Mouse (Mus musculus): ENCODE data around the gene Fthl17c.
"Not testable (repeated sequence)": the region's sequence is repeated elsewhere in the genome, so short reads cannot be mapped to it uniquely, and the experiment has no call there.

The Fthl17c gene

DNA sequence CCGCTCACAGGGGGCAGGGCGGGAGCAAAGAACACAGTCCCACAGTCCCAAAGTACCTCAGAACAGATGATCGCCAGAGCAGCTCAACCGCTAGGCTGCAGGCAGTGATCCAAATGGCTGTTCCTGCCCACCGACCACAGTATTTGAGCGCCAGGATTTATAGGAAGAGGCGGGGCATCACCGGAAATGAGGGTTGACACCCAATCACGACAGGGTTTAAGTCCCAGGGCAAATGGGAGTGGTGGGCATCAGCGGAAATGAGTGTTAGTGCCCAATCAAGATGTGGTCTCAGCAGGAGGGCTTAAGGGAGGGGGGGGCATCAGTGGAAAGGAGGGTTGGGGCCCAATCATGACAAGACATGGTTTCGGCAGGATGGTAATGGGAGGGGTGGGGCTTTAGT lies at the start of gene Fthl17c:
Fthl17c (minus strand) TSS at position 101 of the 400 bp plus-strand sequence.
- not testable (repeated sequence) for DNase-seq

DNA sequence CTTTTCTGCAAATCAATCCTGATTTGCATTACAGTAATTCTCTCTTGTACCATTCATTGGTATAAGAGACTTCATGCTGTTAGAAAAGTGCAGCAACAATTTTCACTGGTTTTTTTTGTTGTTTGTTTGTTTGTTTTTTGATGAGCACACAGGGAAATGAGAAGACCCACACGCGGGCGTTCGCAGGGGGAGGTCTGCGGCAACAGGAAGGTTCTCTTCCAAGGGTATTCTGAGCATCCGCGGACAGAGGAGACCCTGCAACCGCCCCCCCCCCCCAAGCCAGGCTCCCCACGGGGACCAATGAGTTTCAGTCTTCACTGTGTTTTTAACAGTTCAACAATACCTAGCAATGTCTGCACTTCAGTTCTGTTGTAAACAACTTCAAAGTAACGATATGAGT lies 43.1 kb upstream of the Fthl17c start:
- no peak for DNase-seq

DNA sequence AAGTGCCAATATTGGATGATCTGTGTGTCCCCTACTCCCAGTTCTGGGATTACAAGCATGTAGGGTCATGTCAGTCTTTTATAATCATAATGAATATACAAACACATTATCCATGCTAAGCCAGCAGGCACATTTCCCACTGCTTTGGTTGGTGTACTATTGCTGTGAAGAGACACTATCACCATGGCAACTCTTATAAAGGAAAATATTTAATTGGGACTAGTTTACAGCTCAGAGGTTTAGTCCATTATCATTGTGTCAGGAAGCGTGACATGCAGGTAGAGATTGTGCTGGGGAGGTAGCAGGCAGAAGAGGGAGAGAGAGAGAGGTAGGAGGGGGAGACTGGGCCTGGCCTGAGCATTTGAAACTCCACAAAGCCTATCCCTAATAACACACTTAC lies 39.7 kb upstream of the Fthl17c start:
- DNase-seq: no peak

- not testable (repeated sequence) for DNase-seq
Measured at GRCm38 (mm10) chrX:8986655-8987054, 10.3 kb upstream of the Fthl17c start, which contains the start of gene Fthl17d. TSS of gene Fthl17d (minus strand) at chrX:8986755.

- not testable (repeated sequence) for DNase-seq
Measured at GRCm38 (mm10) chrX:8964618-8965017, 11.7 kb downstream of the Fthl17c start.

GRCm38 (mm10) chrX:8962875-8963274 lies 13.5 kb downstream of the Fthl17c start, which contains the start of gene Fthl17b:
TSS of gene Fthl17b (minus strand) at chrX:8962975.
- DNase-seq: not testable (repeated sequence)

DNA sequence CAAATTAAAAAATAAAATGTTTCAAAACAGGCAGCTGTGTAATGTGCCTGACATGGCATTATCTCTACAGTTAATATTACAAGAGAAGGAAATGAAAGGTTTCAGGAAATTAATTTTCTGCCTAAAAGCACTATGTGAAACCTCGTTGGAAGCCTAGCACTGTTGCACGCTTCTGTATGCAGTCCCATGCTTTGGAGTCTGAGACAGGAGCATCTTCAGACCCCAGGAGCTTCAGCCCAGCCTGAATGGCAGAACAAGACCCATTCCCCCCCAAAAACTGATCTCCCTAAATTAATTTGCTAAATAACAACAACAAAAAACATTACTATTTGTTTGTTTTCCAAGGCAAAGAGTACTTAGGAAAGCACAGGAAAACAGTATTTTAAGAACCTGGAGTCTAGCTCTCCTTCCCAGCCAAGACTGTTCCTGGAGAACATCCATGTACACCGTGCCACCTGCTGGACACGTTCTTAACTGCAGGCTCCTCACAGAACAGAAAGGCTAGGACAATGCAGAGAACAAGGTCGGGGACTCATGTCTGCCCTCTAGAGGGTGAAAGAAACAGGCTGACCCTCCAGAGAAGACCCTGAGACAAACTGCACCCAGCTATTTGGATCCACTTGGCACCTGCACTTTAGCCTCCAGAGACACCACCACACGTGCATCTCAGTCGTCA lies 28.1 kb downstream of the Fthl17c start:
- peak; percentile 68 for DNase-seq

DNA sequence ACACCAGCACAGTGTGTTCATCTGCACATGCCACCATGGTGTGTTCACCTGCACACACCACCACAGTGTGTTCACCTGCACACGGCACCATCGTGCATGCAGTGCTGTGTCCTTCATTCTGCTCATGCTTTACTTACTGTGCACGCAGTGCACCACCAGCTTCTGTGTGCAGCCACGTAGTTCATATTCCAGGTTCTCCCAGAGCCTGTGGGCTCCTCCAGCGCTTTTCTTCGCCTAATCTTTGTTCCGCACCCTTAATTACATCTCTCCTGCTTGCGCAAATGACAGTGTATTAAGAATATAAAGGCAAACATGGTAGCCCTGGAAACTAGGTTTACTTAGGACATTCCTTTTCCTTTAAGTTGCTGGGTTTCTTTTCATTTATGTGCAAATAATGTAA lies 32.3 kb downstream of the Fthl17c start:
- no peak for DNase-seq

- no peak for DNase-seq
Measured at GRCm38 (mm10) chrX:8927308-8927707, 49.1 kb downstream of the Fthl17c start.

Measured in thymus, postnatal 14 days (tissue).